Mouse (Mus musculus): ENCODE data around the gene Slc25a33. TPM values are rescaled to one million over a fixed set of nuclear protein-coding genes. Genes with fewer than 3 reads are reported as not detected.
"Not testable (repeated sequence)": the region's sequence is repeated elsewhere in the genome, so short reads cannot be mapped to it uniquely, and the experiment has no call there.

Slc25a33 gene
- polyA plus RNA-seq, 1 experiment from 2014 or later, result 22.0 TPM

DNA sequence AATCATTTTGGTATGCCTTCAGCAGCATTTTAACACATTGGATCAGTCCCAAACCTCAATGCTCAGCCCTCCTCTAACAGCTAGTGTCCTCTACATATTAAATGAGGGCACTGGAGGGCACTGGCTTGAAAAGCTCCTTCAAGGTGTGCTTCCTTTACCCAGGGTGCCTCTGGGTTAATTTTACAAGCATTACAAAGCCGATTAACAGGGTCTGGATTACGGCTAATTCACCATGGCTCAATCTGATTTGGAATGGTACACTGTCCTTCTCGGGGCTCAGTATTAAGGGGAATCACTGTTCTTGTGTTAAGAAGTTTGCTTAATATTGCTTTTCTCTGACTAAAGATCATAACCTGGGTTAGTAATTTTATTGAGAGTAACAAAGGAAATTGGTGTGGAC, 21.2 kb downstream of the Slc25a33 start:
- no peaks in the 10 kb centered on the region for H3K36me3 ChIP-seq (ENCODE audit: control insufficient read depth, insufficient read depth, low read length)
- H3K4me1 ChIP-seq (replicated peaks; ENCODE audit: control insufficient read depth, insufficient read depth, low read length), result no peaks in the 10 kb centered on the region; the same call in 1 of the 2 replicates
- H3K27me3 ChIP-seq (ENCODE audit: control insufficient read depth, insufficient read depth, low read length), result no peaks in the 10 kb centered on the region
- no peak overlapping the region for H3K27ac ChIP-seq (ENCODE audit: low read depth, low read length)
- no peaks in the 10 kb centered on the region for H3K9me3 ChIP-seq (ENCODE audit: control insufficient read depth, low read length)
- no peak overlapping the region for H3K4me3 ChIP-seq (ENCODE audit: low read depth, low read length)
- ATAC-seq (ENCODE audit: low FRiP score) (no peak), DNase-seq (ENCODE audit: low spot score) (no peak)
- H3K9ac ChIP-seq (ENCODE audit: low read depth, low read length), result no peak overlapping the region
- no peak overlapping the region for H3K4me2 ChIP-seq (replicated peaks; ENCODE audit: low read depth, low read length)
- 78% methylated on average over 3 of the region's 3 CpGs for WGBS

DNA sequence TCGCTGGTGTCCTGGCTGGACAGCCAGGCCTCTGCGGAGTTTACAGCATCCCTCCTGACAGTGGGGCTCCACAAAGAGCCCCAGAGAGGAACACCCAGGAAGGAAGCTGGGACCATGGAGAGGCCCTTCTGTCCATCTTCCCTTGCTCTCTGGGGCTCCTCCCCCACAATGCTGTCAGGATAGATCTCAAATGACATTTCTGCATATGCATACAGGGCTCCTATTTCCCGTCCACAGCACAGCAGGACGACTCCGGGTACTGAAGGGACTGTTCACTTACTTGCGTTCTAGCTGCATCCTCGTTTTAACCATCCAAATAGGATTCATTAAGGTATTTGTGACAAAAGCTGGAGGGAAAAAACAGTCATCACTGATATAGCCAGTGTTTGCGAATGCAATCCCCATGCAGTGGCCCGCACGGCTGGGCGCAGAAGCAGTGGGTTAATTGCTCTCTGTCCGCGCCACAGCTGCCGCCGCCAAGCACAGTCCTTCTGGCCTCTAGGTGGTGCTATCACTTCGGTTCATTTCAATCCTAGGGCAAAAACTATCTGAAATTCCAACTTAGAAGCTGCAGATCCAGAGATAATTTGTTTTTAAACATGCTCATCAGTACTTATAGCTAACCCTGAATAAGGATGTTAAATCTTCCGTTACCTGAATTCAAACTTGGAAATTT, 21.8 kb downstream of the Slc25a33 start:
- peak; percentile 82 for DNase-seq (ENCODE audit: low spot score)
- Histone ChIP-seq H3K36me3 (ENCODE audit: control insufficient read depth, insufficient read depth, low read length) (no peaks in the 10 kb centered on the region), H3K4me1 (replicated peaks; ENCODE audit: control insufficient read depth, insufficient read depth, low read length) (no peaks in the 10 kb centered on the region; the same call in 1 of the 2 replicates), H3K4me2 (replicated peaks; ENCODE audit: low read depth, low read length) (no peak overlapping the region), H3K27me3 (ENCODE audit: control insufficient read depth, insufficient read depth, low read length) (no peaks in the 10 kb centered on the region), H3K4me3 (ENCODE audit: low read depth, low read length) (no peak overlapping the region), H3K9ac (ENCODE audit: low read depth, low read length) (no peak overlapping the region), H3K9me3 (ENCODE audit: control insufficient read depth, low read length) (no peaks in the 10 kb centered on the region), H3K27ac (ENCODE audit: low read depth, low read length) (no peak overlapping the region)
- ATAC-seq (ENCODE audit: low FRiP score), result peak; percentile 72
- WGBS, result 27% methylated on average over 17 of the region's 17 CpGs

DNA sequence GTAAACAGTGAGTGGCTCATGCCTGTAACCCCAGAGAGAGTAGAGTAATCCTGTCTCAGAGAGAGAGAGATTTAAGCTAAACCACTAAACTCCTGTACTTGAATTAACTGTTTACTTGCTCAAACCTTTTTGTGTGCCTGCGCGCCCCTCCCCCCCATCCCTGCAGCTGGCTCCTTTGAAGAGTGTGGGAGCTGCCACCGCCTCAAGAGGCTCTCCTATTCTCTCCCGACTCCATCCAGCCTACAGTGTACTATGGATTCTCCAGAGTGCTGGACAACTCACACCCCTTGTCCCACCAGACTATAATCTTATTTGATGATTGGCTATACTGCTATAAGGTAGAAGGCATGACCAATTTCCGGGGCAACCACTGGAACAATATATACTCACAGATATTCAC, 23.4 kb downstream of the Slc25a33 start:
- H3K9ac ChIP-seq (ENCODE audit: low read depth, low read length), result no peak overlapping the region
- H3K4me3 ChIP-seq (ENCODE audit: low read depth, low read length), result no peak overlapping the region
- no peak overlapping the region for H3K27ac ChIP-seq (ENCODE audit: low read depth, low read length)
- WGBS, result 42% methylated on average over 5 of the region's 5 CpGs
- H3K4me2 ChIP-seq (replicated peaks; ENCODE audit: low read depth, low read length), result no peak overlapping the region
- no peaks in the 10 kb centered on the region for H3K27me3 ChIP-seq (ENCODE audit: control insufficient read depth, insufficient read depth, low read length)
- DNase-seq (ENCODE audit: low spot score) (no peak), ATAC-seq (ENCODE audit: low FRiP score) (no peak)
- no peaks in the 10 kb centered on the region for H3K9me3 ChIP-seq (ENCODE audit: control insufficient read depth, low read length)
- H3K36me3 ChIP-seq (ENCODE audit: control insufficient read depth, insufficient read depth, low read length), result no peaks in the 10 kb centered on the region
- H3K4me1 ChIP-seq (replicated peaks; ENCODE audit: control insufficient read depth, insufficient read depth, low read length), result no peaks in the 10 kb centered on the region; the same call in 1 of the 2 replicates

DNA sequence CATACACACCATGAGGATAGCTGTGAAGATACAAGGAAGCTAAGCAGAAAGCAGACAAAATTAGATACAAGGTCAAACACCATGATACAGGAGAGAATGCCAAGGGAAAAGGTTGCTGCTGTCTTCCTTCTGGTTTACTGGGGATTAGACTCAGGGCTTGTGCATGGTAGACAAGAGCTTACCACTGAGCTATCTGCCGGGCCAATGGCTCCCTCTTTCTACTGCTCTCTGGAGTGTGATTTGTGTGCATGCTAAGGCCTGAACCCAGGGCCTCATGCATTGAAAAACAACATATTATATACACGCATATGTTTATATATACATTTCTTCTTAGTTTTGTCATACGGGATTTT, 24.4 kb downstream of the Slc25a33 start:
- not testable (repeated sequence) for H3K4me3 ChIP-seq (ENCODE audit: low read depth, low read length); H3K36me3 ChIP-seq (ENCODE audit: control insufficient read depth, insufficient read depth, low read length); H3K9me3 ChIP-seq (ENCODE audit: control insufficient read depth, low read length); H3K9ac ChIP-seq (ENCODE audit: low read depth, low read length); H3K27ac ChIP-seq (ENCODE audit: low read depth, low read length); H3K27me3 ChIP-seq (ENCODE audit: control insufficient read depth, insufficient read depth, low read length); ATAC-seq (ENCODE audit: low FRiP score); DNase-seq (ENCODE audit: low spot score); H3K4me1 ChIP-seq (replicated peaks; ENCODE audit: control insufficient read depth, insufficient read depth, low read length); H3K4me2 ChIP-seq (replicated peaks; ENCODE audit: low read depth, low read length)
- 98% methylated on average over 3 of the region's 3 CpGs for WGBS

GRCm38 (mm10) chr4:149749003-149749662, 24.9 kb downstream of the Slc25a33 start:
- WGBS, result 83% methylated on average over 18 of the region's 18 CpGs

DNA sequence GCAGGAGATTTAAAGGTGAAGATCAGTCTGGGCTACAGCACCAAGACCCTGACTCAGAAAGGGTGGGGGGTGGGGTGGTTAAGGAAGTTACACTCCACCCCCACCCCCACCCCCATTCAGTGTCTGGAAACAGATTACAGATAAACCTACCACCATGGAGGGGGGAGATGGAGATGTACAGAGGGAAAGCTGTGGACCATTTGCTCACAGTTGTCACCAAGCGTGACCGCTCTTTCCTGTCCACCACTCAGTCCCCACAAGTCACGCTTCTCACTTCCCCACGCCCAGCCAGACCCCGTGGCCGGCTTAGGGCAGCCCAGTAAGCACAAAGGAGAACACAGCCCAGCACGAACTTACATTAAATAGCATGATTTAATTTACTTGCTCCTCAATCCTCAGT, 30.0 kb downstream of the Slc25a33 start:
- WGBS, result 84% methylated on average over 7 of the region's 7 CpGs
- Histone ChIP-seq H3K9ac (ENCODE audit: low read depth, low read length) (no peak overlapping the region), H3K4me2 (replicated peaks; ENCODE audit: low read depth, low read length) (no peak overlapping the region), H3K27ac (ENCODE audit: low read depth, low read length) (no peak overlapping the region), H3K36me3 (ENCODE audit: control insufficient read depth, insufficient read depth, low read length) (0 out of 2 replicates have a peak, but pooled peaks cover 3% of the 10 kb centered on the region), H3K4me1 (replicated peaks; ENCODE audit: control insufficient read depth, insufficient read depth, low read length) (no peaks in the 10 kb centered on the region), H3K9me3 (ENCODE audit: control insufficient read depth, low read length) (no peaks in the 10 kb centered on the region), H3K27me3 (ENCODE audit: control insufficient read depth, insufficient read depth, low read length) (no peaks in the 10 kb centered on the region), H3K4me3 (ENCODE audit: low read depth, low read length) (no peak overlapping the region)
- ATAC-seq (ENCODE audit: low FRiP score) (no peak), DNase-seq (ENCODE audit: low spot score) (no peak)

More at GRCm38 (mm10) chr4:149749003-149749662, 24.9 kb downstream of the Slc25a33 start:
- H3K4me3 ChIP-seq (ENCODE audit: low read depth, low read length), result no peak overlapping the region
- H3K9ac ChIP-seq (ENCODE audit: low read depth, low read length), result no peak overlapping the region
- no peak overlapping the region for H3K4me2 ChIP-seq (replicated peaks; ENCODE audit: low read depth, low read length)
- H3K27ac ChIP-seq (ENCODE audit: low read depth, low read length), result no peak overlapping the region
- no peaks in the 10 kb centered on the region; the same call in 1 of the 2 replicates for H3K4me1 ChIP-seq (replicated peaks; ENCODE audit: control insufficient read depth, insufficient read depth, low read length)
- no peaks in the 10 kb centered on the region for H3K9me3 ChIP-seq (ENCODE audit: control insufficient read depth, low read length)
- DNase-seq (ENCODE audit: low spot score) (no peak), ATAC-seq (ENCODE audit: low FRiP score) (no peak)
- H3K36me3 ChIP-seq (ENCODE audit: control insufficient read depth, insufficient read depth, low read length), result no peaks in the 10 kb centered on the region
- H3K27me3 ChIP-seq (ENCODE audit: control insufficient read depth, insufficient read depth, low read length), result no peaks in the 10 kb centered on the region

GRCm38 (mm10) chr4:149742011-149742530, 32.0 kb downstream of the Slc25a33 start:
- Histone ChIP-seq H3K36me3 (ENCODE audit: control insufficient read depth, insufficient read depth, low read length) (0 out of 2 replicates have a peak, but pooled peaks cover 3% of the 10 kb centered on the region), H3K27me3 (ENCODE audit: control insufficient read depth, insufficient read depth, low read length) (no peaks in the 10 kb centered on the region), H3K4me2 (replicated peaks; ENCODE audit: low read depth, low read length) (no peak overlapping the region), H3K27ac (ENCODE audit: low read depth, low read length) (no peak overlapping the region), H3K4me1 (replicated peaks; ENCODE audit: control insufficient read depth, insufficient read depth, low read length) (peaks cover 3% of the 10 kb centered on the region; the same call in 1 of the 2 replicates), H3K9me3 (ENCODE audit: control insufficient read depth, low read length) (no peaks in the 10 kb centered on the region), H3K9ac (ENCODE audit: low read depth, low read length) (no peak overlapping the region), H3K4me3 (ENCODE audit: low read depth, low read length) (no peak overlapping the region)
- no peak for DNase-seq (ENCODE audit: low spot score)
- ATAC-seq (ENCODE audit: low FRiP score), result no peak
- WGBS, result 93% methylated on average over 14 of the region's 14 CpGs

DNA sequence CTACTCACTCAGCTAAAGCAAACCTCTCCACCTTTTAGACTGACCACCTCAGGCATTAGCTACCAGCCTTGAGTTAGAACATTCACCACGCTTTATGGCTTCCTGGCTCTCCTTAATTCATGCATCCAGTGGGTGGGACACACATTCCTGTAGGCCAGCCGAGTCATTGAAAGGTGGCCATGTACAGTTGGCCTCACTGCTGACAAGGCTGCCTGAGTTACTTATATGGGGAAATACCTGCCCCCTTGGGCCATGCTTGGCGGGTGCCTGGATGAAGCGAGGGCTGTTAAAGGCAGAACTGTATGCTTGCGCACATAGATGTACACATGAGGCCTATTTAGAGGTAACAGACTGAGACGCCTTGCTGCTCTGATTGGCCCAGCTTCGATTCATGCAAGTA, 33.8 kb downstream of the Slc25a33 start:
- no peak overlapping the region for H3K9ac ChIP-seq (ENCODE audit: low read depth, low read length)
- 92% methylated on average over 7 of the region's 7 CpGs for WGBS
- peaks cover 8% of the 10 kb centered on the region; the same call in 1 of the 2 replicates for H3K4me1 ChIP-seq (replicated peaks; ENCODE audit: control insufficient read depth, insufficient read depth, low read length)
- no peak overlapping the region for H3K4me2 ChIP-seq (replicated peaks; ENCODE audit: low read depth, low read length)
- 0 out of 2 replicates have a peak, but pooled peaks cover 3% of the 10 kb centered on the region for H3K36me3 ChIP-seq (ENCODE audit: control insufficient read depth, insufficient read depth, low read length)
- H3K4me3 ChIP-seq (ENCODE audit: low read depth, low read length), result no peak overlapping the region
- H3K9me3 ChIP-seq (ENCODE audit: control insufficient read depth, low read length), result no peaks in the 10 kb centered on the region
- ATAC-seq (ENCODE audit: low FRiP score) (no peak), DNase-seq (ENCODE audit: low spot score) (no peak)
- no peak overlapping the region for H3K27ac ChIP-seq (ENCODE audit: low read depth, low read length)
- no peaks in the 10 kb centered on the region for H3K27me3 ChIP-seq (ENCODE audit: control insufficient read depth, insufficient read depth, low read length)
